Mouse (Mus musculus) CH12.LX (cell line): ENCODE measurements around the gene Olfr60. TPM values are rescaled to one million over a fixed set of nuclear protein-coding genes. Genes with fewer than 3 reads are reported as not detected.

ENCODE experiments used
- DNase-seq: peaks from one replicate; pipeline ENCODE4 v3.0.0-alpha.2; 2013; ENCODE audit errors: extremely low read depth
- H3K27ac ChIP-seq: 2 replicates; pipeline ENCODE4 v1.5.1; 2012; ENCODE audit warnings: low read depth, mild to moderate bottlenecking, control low read depth, moderate library complexity; ENCODE audit not compliant: insufficient read depth
- H3K27me3 ChIP-seq: replicated peaks from 2 replicates; pipeline ENCODE3; 2012; ENCODE audit warnings: inconsistent platforms
- H3K36me3 ChIP-seq, 2 experiments: replicated peaks in 1 of 2; 2 replicates each; pipeline versions ENCODE3 to v1.6.1; 2012; ENCODE audit warnings: inconsistent platforms in 1 of 2, low read length in 1 of 2, mild to moderate bottlenecking in 1 of 2, mixed read lengths in 1 of 2, moderate library complexity in 1 of 2; ENCODE audit not compliant: control insufficient read depth in 1 of 2, insufficient read depth in 1 of 2
- H3K4me1 ChIP-seq, 2 experiments: 2 replicates each; pipeline ENCODE4 v1.6.1; 2012; ENCODE audit warnings: inconsistent platforms in 1 of 2, moderate library complexity in 1 of 2; ENCODE audit not compliant: insufficient read depth in 2 of 2, control insufficient read depth in 1 of 2
- H3K4me2 ChIP-seq: 2 replicates; pipeline ENCODE4 v1.6.1; 2012; ENCODE audit warnings: low read depth, mild to moderate bottlenecking, control low read depth; ENCODE audit not compliant: poor library complexity, insufficient read depth, severe bottlenecking
- H3K4me3 ChIP-seq, 3 experiments: fragments of 150-350 bp in 1 of 3; sonication (generic) in 1 of 3; replicated peaks in 1 of 3; 2 replicates each; pipeline versions ENCODE3 to v1.5.1; 2011 to 2012; ENCODE audit warnings: low read depth in 2 of 3, low read length in 2 of 3, mild to moderate bottlenecking in 2 of 3, moderate library complexity in 2 of 3, control low read depth in 1 of 3, improper control_type of control experiment in 1 of 3, inconsistent platforms in 1 of 3, mixed read lengths in 1 of 3; ENCODE audit not compliant: poor library complexity in 1 of 3
- H3K79me2 ChIP-seq: replicated peaks from 2 replicates; pipeline ENCODE4 v1.6.1; 2012; ENCODE audit warnings: mild to moderate bottlenecking, moderate library complexity; ENCODE audit not compliant: control insufficient read depth, poor library complexity, insufficient read depth, severe bottlenecking; ENCODE audit errors: extremely low read depth
- H3K9ac ChIP-seq: 2 replicates; pipeline ENCODE4 v1.6.1; 2012; ENCODE audit warnings: low read depth, mild to moderate bottlenecking, control low read depth, moderate library complexity; ENCODE audit not compliant: insufficient read depth
- H3K9me3 ChIP-seq: replicated peaks from 2 replicates; pipeline ENCODE3; 2012; ENCODE audit warnings: low read length, inconsistent platforms, mixed read lengths
- BHLHE40 ChIP-seq: IDR thresholded peaks from 2 replicates; pipeline ENCODE4 v1.6.1; 2011; ENCODE audit warnings: mild to moderate bottlenecking, low read depth, low read length, improper control_type of control experiment
- CTCF ChIP-seq, 2 experiments: IDR thresholded peaks in 1 of 2; conservative IDR thresholded peaks in 1 of 2; 2 replicates each; pipeline ENCODE4 v1.5.1; 2011 to 2012; ENCODE audit warnings: low read depth in 2 of 2, low read length in 2 of 2, improper control_type of control experiment in 1 of 2, inconsistent platforms in 1 of 2, mild to moderate bottlenecking in 1 of 2, moderate library complexity in 1 of 2
- E2F4 ChIP-seq: IDR thresholded peaks from 2 replicates; pipeline ENCODE4 v1.6.1; 2011; ENCODE audit warnings: low read depth, low read length, improper control_type of control experiment; ENCODE audit not compliant: insufficient replicate concordance
- ELF1 ChIP-seq: IDR thresholded peaks from 2 replicates; pipeline ENCODE4 v1.6.1; 2014; ENCODE audit warnings: low read depth, mild to moderate bottlenecking, inconsistent platforms, low read length, improper control_type of control experiment
- ETS1 ChIP-seq: conservative IDR thresholded peaks from 2 replicates; pipeline ENCODE4 v1.6.1; 2012; ENCODE audit warnings: low read depth, mild to moderate bottlenecking, inconsistent platforms, low read length, improper control_type of control experiment, moderate library complexity
- GABPA ChIP-seq: IDR thresholded peaks from 2 replicates; pipeline ENCODE4 v1.6.1; 2012; ENCODE audit warnings: low read depth, low read length, improper control_type of control experiment, inconsistent platforms; ENCODE audit not compliant: insufficient replicate concordance
- JUN ChIP-seq: IDR thresholded peaks from 2 replicates; pipeline ENCODE4 v1.6.1; 2011; ENCODE audit warnings: low read depth, mild to moderate bottlenecking, low read length, improper control_type of control experiment, moderate library complexity; ENCODE audit not compliant: insufficient read depth
- JUND ChIP-seq: conservative IDR thresholded peaks from 2 replicates; pipeline ENCODE4 v1.6.1; 2011; ENCODE audit warnings: low read depth, low read length, improper control_type of control experiment
- MAX ChIP-seq: IDR thresholded peaks from 2 replicates; pipeline ENCODE4 v1.6.1; 2011; ENCODE audit warnings: low read length, improper control_type of control experiment
- MEF2A ChIP-seq: IDR thresholded peaks from 2 replicates; pipeline ENCODE4 v1.6.1; 2014; ENCODE audit warnings: low read depth, mild to moderate bottlenecking, inconsistent platforms, low read length, improper control_type of control experiment, borderline replicate concordance
- MXI1 ChIP-seq: IDR thresholded peaks from 2 replicates; pipeline ENCODE4 v1.6.1; 2011; ENCODE audit warnings: mild to moderate bottlenecking, low read depth, low read length, improper control_type of control experiment
- MYC ChIP-seq: IDR thresholded peaks from 2 replicates; pipeline ENCODE4 v1.6.1; 2011; ENCODE audit warnings: low read depth, mild to moderate bottlenecking, improper control_type of control experiment, low read length
- NRF1 ChIP-seq: IDR thresholded peaks from 2 replicates; pipeline ENCODE4 v1.6.1; 2014; ENCODE audit warnings: low read depth, mild to moderate bottlenecking, inconsistent platforms, low read length, improper control_type of control experiment, moderate library complexity
- PAX5 ChIP-seq: IDR thresholded peaks from 2 replicates; pipeline ENCODE4 v1.6.1; 2012; ENCODE audit warnings: low read length, inconsistent platforms, mixed read lengths
- RAD21 ChIP-seq: IDR thresholded peaks from 2 replicates; pipeline ENCODE4 v1.6.1; 2011; ENCODE audit warnings: low read depth, mild to moderate bottlenecking, low read length, improper control_type of control experiment, moderate library complexity
- SMC3 ChIP-seq: IDR thresholded peaks from 2 replicates; pipeline ENCODE4 v1.6.1; 2011; ENCODE audit warnings: low read depth, low read length, improper control_type of control experiment
- UBTF ChIP-seq: IDR thresholded peaks from 2 replicates; pipeline ENCODE4 v1.6.1; 2012; ENCODE audit warnings: low read depth, mild to moderate bottlenecking, inconsistent platforms, low read length, improper control_type of control experiment, moderate library complexity
- USF2 ChIP-seq: conservative IDR thresholded peaks from 2 replicates; pipeline ENCODE4 v1.6.1; 2011; ENCODE audit warnings: low read depth, low read length, improper control_type of control experiment
- ZKSCAN1 ChIP-seq: IDR thresholded peaks from 2 replicates; pipeline ENCODE4 v1.6.1; 2012; ENCODE audit warnings: low read depth, inconsistent platforms, low read length, improper control_type of control experiment, borderline replicate concordance
- ZMIZ1 ChIP-seq: IDR thresholded peaks from 2 replicates; pipeline ENCODE4 v1.6.1; 2012; ENCODE audit warnings: low read depth, mild to moderate bottlenecking, inconsistent platforms, low read length, improper control_type of control experiment
- dilution Hi-C: fragments of 300-500 bp; cut with MboI; formaldehyde crosslinking; loops from 2 replicates; pipeline ENCODE4 v1.14.3; 2020; ENCODE audit warnings: low sequenced_read_pairs; ENCODE audit not compliant: extremely low pct_unique_long_range_greater_than_20kb, extremely low pct_ligation_motif_present
- in situ Hi-C: fragments of 300-500 bp; cut with MboI; formaldehyde crosslinking; loops from 3 replicates; pipeline ENCODE4 v1.14.3; 2019; ENCODE audit warnings: low sequenced_read_pairs, low pct_ligation_motif_present, low pct_unique_long_range_greater_than_20kb, mixed read lengths
- polyA plus RNA-seq: library from polyadenylated mRNA; unstranded; fragments of >175 nt; gene quantifications from 2 replicates; pipeline ENCODE4 v1.2.1, GENCODE M21; 2012; ENCODE audit warnings: low read depth; ENCODE audit not compliant: insufficient read length
- total RNA-seq, 2 experiments: library from RNA; depleted of rRNA; stranded (reverse); fragments of 300-350 nt in 1 of 2; fragments of >200 nt in 1 of 2; gene quantifications; 2 replicates each; pipeline ENCODE4 v1.2.3; 2012 to 2014

The Olfr60 gene
- total and polyA plus RNA-seq, 3 experiments = not detected

DNA sequence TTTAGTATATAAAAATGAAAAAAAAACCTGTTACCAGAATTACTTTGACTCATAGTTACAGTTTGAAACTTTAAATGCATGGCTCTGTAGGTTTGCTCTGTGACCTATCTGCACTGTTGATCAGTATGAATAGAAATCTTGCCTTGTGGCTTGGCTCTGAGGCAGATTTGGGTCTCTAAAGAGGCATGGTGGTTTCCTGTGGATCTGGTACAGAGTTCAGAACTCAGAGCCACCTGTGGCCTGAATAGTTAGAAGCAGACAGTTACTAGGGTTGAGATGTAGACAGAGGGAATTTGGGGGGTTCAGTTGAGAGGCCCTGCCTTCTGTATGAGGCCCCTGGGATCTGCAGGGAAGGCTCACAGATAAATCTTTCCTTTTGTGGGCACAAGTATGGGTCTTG, 40.3 kb downstream of the Olfr60 start:
- H3K27ac ChIP-seq = no peak overlapping the region
- dilution Hi-C loops (no loop called here), in situ Hi-C loops (no loop called here)
- DNase-seq = no peak
- H3K79me2 ChIP-seq = no peaks in the 10 kb centered on the region
- H3K36me3 ChIP-seq = no peaks in the 10 kb centered on the region
- no peaks in the 10 kb centered on the region for H3K9me3 ChIP-seq
- no peak overlapping the region for H3K4me3 ChIP-seq
- H3K4me1 ChIP-seq = no peaks in the 10 kb centered on the region
- H3K9ac ChIP-seq = no peak overlapping the region
- H3K27me3 ChIP-seq = peaks cover 88% of the 10 kb centered on the region
- TF ChIP-seq RAD21 = no peak
- no peak for TF ChIP-seq UBTF
- TF ChIP-seq E2F4 = no peak
- no peak for TF ChIP-seq MAX
- no peak for TF ChIP-seq JUND
- TF ChIP-seq MXI1 = no peak
- no peak for TF ChIP-seq USF2
- no peak for TF ChIP-seq PAX5
- TF ChIP-seq GABPA = no peak
- no peak for TF ChIP-seq ZMIZ1
- TF ChIP-seq ETS1 = no peak
- TF ChIP-seq CTCF (conservative IDR thresholded peaks at IDR 0.05 in 1 of 2, IDR thresholded peaks at IDR 0.05 in 1 of 2; ENCODE audit: low read depth in 2 of 2, low read length in 2 of 2) = no peak
- no peak for TF ChIP-seq NRF1
- no peak for TF ChIP-seq BHLHE40
- TF ChIP-seq ZKSCAN1 = no peak
- TF ChIP-seq SMC3 = no peak
- no peak for TF ChIP-seq JUN
- TF ChIP-seq ELF1 = no peak
- H3K4me2 ChIP-seq = no peak overlapping the region

DNA sequence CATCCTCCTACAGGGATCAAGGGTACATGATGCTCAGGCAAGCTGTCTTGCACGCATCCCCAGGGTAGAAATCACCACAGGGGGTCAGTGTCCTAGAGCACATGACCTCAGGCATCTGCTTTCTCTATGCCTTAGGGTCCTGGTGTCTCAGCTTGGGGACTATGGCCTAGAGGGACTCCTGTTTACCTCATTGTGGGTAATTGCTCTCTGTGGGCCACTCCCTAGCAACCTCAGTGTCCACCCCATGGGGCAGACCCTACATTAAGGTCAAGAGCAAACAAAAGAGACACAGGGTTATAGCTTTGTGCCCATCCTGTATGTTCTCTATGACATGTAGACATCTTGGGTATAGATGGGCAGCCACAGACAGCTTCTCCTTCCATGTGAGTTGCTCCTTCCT, 40.9 kb downstream of the Olfr60 start, which contains the start of gene Olfr525:
Gene Olfr525, plus strand, starts transcription at position 301 of the 400 bp plus-strand sequence.
- TF ChIP-seq MEF2A (no peak), PAX5 (no peak), JUND (no peak), UBTF (no peak), MYC (no peak)
- peaks cover 85% of the 10 kb centered on the region for H3K27me3 ChIP-seq
- H3K4me2 ChIP-seq = no peak within 1 kb of the TSS
- dilution Hi-C loops = no loop called here
- H3K27ac ChIP-seq = no peak within 1 kb of the TSS
- H3K79me2 ChIP-seq = no peaks in the 10 kb centered on the region
- H3K4me3 ChIP-seq = no peak within 1 kb of the TSS
- H3K9me3 ChIP-seq = no peaks in the 10 kb centered on the region
- H3K36me3 ChIP-seq = no peaks in the 10 kb centered on the region
- DNase-seq = no peak
- H3K9ac ChIP-seq = no peak within 1 kb of the TSS
- in situ Hi-C loops = no loop called here
- H3K4me1 ChIP-seq = no peaks in the 10 kb centered on the region
